Mouse (Mus musculus) T-cell, adult 2 months (primary cell): Measurements from ENCODE around the gene Ltbr.

ENCODE experiments used
- DNase-seq: peaks from one replicate; pipeline ENCODE4 v3.0.0; 2022; ENCODE audit warnings: low spot score

Ltbr gene

DNA sequence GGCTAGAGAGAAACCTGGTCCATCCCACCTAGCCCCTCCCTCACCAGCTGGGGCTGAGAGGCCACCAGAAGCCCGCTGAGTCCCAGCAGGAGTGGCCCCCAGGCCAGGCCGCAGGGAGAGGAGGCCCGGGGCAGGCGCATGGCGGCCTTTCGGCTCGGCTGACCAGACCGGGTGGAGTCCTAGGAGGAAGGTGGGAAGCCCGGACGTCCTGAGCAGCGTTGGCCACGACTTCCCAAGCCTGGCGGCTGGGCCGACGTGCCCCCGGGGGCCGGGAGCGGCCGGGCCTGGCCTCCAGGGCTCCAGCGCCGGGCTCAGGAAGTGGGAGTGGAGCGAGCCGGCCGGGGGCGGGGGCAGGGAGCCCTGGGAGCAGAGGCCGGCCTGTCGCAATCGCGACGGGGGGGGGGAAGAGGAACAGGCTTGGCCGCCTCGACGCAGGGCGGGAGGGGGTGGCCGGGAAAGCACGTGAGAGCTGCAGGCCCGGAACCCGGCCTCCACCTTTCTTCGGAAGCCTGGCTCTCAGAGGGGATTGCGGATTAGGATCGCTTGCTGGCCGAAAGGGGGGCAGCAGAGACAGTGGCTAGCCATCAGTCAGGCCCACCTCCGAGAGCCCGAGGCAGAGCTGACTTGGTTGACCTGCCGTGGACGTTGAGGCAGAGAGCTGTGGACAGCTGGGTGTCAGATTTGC is at the start of gene Ltbr:
Gene Ltbr (minus strand): TSS at position 340 of the 685 bp plus-strand sequence.
- DNase-seq, result peak; percentile 18

DNA sequence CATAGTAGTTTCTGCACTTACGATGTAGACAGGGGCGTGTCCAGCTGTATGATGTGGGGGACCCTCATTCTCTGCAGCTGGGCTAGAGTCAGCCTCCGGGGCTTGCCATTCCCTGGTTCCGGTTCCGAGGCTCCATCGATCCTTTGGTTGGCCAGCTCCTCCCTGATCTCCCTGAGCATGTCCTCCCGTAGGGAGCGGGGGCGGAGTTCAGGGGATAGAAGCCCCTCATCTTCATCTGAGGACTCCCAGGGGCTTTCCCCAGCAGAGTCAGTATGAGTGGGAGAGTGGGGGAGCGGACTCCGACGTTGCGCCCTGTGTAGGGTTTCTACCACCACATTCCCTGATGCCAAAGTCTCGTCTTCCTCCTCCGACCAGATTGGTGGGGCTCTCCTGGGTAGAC is 49.3 kb upstream of the Ltbr start:
- no peak for DNase-seq

DNA sequence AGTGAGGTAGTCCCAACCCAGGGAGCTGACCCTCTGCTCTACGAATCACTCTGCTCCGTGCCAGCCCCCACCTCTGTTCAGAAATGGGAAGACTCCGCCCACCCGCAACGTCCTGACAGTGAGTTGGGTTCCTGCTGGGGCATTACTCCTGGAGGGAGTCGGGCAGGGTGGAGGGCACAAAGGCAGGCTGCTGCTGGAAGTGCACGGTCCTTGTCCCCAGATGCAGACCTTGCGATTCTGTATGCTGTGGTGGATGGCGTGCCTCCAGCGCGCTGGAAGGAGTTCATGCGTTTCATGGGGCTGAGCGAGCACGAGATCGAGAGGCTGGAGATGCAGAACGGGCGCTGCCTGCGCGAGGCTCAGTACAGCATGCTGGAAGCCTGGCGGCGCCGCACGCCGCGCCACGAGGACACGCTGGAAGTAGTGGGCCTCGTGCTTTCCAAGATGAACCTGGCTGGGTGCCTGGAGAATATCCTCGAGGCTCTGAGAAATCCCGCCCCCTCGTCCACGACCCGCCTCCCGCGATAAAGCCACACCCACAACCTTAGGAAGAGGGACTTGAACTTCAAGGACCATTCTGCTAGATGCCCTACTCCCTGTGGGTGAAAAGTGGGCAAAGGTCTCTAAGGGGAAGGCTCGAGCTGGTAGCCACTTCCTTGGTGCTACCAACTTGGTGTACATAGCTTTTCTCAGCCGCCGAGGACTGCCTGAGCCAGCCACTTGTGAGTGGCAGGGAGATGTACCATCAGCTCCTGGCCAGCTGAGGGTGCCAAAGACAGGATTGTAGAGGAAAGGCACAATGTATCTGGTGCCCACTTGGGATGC is 48.0 kb upstream of the Ltbr start:
- DNase-seq, result no peak

DNA sequence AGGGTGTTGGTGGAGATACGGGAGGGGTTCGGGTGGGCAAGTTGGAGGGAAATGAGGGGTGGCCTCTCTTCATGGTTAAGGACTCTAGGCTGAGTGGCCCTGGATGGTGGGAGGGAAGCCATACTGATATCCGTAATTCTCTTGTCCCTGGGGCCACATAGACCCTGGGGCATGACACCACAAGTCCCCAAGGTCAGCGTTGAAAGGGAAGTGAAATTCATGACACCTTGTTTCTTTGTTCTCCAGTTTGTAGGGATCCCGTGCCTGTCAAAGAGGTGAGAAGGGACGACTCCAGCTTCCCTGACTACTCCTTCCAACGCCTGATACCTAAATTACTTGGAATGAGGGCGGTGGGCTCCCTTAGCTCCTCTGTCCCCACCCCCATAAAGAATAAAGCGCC is 47.2 kb upstream of the Ltbr start:
- no peak for DNase-seq

DNA sequence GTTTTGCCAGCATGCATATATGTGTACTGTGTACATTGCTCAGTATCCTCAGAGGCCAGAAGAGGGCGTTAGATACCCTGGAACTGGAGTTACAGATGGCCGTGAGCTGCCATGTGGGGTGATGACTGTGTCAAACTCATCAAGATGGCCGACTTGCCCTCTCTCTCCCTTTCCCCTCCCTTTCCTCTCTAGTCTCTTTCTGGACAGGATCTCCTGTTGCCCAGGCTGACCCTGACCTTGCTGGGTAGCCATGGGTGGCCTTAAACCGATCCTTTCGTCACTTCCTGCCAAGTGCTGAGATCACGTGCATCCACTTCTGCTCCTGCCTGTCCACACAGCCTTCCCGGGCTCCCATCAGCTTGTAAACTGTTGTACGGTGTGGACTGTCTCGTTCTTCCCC is 46.3 kb upstream of the Ltbr start:
- DNase-seq, result no peak

DNA sequence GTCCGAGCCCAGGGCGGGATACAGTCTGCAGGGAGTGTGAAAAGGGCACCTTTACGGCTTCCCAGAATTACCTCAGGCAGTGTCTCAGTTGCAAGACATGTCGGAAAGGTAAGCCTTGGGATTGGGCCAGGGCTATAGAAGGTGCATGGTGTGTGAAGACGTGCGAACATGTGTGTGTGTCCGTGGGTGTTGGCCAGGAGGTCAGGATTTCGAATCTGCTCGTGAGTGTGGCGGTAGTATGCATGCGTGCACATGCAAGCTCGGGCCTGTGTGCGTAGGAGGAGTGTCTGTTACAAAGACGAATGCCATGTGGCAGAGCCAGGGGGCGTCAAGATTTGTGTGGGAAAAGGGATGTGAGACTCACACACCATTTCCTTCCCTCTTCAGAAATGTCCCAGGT is 43.6 kb upstream of the Ltbr start:
- no peak for DNase-seq

DNA sequence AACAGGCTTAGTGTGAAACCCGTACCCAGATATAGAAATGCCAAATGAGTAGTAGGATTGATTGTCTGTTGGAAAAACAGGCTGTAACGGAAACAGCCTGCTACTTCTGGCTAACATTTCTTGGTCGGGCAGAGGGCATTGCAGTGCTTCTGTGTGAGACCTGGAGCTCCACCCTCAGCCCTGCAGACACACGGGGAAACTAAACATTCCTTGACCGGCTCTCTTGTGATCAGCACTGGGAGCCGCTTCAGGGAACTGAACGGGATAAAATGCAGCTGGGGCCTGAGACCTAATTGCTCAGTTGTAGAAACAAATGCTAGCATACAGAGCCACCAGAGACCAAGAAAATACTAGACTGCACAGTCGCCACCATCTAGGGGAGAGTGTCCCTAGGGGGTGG is 42.6 kb upstream of the Ltbr start:
- DNase-seq, result no peak

DNA sequence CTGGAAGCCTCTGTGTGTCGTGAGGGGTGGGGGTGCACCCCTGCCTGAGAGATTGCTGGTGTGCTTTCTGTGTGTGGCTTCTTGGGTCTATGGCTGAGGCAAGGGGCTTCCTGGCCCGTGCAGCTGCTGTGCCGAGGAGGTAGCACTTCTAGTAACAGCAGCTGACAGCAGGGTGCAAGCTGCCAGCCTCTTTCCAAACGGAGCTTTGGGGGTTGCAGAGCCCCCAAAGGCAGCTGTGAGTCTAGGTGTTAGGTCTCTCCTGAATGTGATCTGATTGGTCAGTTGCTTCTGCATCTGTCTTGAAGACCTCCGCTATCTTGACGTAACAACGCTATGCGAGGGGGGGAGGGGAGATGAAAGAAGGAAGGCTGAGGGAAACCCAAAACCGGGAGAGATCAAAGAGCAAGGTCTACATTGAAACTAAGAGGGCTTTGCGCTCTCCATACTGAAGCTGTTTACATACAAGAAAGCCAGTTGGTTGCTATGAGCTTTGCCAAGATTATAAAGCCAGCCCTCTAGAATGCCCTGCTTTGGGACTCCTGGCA is 41.6 kb upstream of the Ltbr start:
- DNase-seq, result peak; percentile 60

DNA sequence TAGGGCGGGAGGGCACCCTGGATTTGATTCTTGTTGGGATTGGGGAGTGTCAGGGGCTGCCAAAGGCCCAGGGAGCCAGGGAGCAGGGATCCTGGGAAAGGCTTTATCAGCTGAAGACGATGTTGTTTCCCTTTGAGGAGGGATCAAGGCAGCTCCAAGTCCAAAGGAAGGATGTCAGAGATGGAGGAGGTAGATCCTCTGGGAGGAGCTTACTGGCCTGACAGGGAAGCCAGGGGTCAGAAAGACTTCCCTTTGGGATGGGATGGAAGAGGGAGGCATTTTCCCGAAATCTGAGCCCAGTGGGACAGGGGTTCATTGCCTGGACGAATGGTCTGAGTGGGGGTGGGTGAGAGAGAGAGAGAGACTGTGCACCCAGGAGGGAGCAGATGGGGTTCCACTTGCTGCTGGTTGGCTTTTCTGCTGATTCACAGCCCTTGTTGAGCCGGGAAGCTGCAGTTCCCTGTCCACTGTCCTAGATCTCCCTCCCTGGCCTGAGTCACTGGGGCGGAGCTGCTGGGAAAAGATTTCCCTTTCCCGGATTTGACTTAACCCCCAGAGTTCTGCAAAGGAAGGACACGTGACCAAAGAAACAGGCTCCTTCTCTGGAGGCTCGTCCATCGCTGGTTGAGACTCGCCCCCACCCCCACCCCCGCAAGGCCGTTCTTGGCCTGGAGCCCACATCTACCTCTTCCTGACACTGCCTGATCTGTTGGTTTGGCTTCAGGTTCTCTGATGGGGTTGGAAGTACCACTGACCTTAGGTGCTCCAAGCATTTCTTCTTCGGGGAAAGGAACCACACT is 40.9 kb upstream of the Ltbr start:
- DNase-seq, result no peak

DNA sequence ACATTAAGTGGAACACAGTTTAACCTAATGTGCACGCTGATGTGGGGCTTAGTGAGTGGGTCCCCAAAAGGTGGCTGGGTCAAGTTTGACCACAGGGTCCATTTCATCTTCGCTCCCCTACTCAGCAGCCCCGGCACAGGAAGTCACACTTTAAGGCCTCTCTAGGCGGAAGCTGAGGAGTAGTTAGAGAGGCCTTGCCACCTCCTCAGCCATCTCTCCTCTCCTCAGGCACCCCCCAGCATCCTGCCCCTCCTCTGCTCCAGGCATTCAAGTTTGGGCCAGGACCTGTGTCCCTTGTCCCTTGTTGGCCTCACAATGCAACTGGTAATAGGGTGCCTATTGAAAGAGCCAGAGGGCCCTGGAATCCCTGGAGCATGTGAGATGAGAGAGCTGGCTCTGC is 40.0 kb upstream of the Ltbr start:
- peak; percentile 64 for DNase-seq

DNA sequence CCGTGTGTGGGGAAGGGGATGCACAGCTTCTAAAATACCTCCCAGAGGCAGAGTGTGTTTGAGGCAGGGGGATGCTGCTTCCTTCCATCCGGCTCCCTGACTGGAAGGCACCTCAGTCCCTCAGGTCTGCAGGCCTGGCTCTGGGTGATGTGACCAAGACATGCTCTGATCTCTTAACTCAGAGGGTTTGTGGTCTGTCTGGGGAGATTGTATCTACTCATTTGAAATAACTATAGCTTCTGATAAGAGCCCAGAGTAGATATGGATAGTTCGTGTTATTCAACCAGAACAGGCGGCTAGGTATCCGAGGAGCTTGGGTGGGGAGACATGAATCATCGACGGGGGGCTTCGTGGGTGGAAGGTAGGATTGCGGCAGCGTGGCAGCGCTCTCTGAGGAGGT is 39.5 kb upstream of the Ltbr start:
- peak; percentile 38 for DNase-seq

DNA sequence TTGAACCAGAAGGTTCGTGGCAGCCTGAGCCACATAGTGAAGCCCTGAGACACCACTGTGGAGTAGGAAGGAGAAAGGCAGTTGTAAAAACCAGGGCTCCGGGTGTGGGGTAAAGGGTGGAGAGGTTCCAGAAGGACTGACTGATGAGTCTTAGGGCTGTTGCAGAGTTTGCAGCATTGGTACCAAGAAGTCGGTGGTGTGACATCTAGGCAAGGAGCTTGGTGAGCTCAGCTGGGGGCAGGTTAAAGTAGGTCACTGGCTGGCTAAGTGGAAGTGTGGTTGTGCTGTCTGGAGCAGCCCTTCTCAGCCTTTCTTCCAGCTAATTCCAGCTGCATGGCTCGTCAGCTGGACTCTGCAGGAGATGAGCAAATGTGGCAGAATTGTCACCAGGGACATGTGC is 39.1 kb upstream of the Ltbr start:
- no peak for DNase-seq

DNA sequence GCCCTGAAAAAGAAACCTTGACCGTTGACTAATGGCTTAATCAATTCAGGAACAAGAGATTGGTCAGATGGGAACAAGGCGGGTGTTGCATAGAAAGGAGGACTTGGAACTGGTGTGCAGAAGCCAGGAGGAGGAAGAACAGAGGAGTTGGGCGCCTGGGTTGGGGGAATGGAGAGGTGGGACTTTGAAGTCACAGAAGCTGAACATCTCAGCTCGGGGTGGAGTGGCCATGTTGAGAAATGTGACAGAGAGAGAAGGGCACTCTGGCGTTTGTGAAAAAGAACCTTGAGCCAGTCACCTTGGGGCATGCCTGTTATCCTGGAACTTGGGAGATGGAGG is 38.3 kb upstream of the Ltbr start:
- DNase-seq, result no peak

DNA sequence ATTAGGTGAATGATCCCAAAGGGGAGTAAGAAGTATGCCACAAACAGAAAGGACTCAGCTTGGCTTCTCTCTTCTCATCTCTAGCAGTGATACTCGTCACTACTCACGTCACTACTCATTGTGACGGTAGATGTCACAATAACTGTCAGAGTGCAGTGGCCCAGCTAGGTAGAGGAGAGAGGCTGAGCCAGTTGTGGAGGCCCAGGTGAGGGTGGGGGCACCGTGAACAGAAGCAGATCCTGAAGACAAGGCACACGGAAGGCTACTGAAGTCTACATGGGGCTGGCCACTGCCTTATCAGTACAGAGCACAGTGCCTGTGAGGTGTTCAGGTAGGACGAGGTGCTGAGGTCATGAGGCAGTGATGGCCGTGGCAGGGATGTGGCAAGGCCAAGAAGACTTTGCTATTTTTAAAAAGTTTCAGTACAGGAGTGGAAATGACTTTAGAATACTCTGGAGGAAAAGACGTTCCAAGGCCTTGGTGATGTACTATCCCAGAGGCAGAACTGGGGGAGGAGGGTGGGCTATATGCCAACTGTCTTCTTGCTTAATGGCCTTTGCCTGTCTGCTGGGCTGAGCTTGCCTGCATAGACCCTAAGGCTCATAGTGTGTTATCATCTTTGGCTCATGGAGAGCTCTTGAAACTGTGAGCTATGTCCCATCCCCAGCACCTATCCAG is 37.8 kb upstream of the Ltbr start:
- DNase-seq, result peak; percentile 86

DNA sequence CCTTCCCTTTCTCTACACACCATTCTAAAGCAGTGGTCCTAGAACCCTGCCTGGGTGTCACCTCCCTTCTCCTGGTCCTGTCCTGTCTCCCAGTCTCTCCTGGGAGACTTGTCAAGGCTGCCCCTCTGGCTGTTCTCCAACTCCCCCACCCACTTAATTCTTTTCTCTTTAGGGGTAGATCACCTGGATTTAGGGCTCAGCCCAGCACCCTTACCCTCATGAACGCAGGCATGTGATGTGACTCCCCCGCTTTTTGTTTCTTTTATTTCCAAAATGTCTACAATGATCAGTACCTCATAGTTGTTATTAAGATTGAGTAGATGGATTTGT is 37.3 kb upstream of the Ltbr start:
- no peak for DNase-seq

DNA sequence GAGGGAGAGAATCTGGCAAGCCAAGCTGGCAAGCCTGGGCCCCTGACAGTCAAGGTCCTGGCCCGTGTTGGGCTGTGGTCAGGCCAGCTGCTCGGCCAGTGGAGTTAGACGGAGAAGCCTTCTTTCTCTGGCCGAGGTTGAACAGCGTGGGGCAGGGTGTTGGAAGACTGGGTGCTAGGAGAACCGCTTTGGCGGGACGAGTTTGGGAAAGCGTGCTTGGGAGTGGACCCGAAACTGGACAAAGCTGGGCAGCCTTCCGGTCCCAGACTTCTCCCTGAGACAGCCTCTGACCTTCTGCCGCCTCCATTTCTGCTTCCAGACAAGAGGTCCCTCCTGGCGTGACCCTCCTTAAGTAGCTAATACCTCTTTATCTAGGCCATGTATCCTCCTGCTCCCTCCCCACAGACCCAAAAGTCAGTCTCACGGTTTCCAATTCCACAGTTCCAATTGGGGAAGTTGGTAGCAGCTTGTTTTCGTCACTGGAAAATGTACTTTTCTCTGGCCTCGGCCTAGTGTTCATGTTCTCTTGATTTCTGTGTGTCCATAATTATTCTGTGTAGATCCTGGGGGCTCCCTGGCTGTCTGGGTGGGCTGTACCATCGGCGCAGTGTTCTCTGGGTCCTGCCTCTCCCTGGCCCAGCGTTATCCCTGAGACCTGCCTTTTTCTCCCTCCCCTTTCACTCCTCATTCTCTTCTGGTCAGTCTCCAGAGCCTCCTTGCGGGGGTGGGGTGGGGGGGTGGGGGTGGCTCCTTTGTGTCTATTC is 36.7 kb upstream of the Ltbr start:
- no peak for DNase-seq

DNA sequence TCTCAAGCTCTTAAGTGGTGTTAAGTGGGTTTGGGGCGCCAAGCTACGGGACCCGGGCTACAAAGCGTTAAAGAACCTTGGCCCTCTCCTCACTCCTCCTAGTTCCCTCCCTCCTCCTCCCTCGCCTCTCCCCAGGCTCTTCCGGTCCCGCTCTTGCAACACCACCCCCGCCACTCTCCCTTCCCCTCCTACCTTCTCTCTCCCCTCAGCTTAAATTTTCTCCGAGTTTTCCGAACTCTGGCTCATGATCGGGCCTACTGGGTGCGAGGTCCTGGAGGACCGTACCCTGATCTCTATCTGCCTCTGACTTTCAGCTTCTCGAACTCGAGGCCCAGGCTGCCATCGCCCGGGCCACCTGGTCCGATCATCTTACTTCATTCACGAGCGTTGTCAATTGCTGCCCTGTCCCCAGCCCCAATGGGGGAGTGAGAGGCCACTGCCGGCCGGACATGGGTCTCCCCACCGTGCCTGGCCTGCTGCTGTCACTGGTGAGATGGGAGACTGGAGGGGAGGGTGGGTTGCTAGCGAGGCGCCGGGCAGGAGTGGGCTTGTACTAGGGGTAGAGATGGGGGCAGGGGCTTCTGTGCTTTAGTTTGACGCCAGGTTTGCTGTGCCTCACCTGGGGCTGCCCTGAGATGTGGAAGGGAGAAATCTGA is 36.0 kb upstream of the Ltbr start:
- DNase-seq, result peak; percentile 70

DNA sequence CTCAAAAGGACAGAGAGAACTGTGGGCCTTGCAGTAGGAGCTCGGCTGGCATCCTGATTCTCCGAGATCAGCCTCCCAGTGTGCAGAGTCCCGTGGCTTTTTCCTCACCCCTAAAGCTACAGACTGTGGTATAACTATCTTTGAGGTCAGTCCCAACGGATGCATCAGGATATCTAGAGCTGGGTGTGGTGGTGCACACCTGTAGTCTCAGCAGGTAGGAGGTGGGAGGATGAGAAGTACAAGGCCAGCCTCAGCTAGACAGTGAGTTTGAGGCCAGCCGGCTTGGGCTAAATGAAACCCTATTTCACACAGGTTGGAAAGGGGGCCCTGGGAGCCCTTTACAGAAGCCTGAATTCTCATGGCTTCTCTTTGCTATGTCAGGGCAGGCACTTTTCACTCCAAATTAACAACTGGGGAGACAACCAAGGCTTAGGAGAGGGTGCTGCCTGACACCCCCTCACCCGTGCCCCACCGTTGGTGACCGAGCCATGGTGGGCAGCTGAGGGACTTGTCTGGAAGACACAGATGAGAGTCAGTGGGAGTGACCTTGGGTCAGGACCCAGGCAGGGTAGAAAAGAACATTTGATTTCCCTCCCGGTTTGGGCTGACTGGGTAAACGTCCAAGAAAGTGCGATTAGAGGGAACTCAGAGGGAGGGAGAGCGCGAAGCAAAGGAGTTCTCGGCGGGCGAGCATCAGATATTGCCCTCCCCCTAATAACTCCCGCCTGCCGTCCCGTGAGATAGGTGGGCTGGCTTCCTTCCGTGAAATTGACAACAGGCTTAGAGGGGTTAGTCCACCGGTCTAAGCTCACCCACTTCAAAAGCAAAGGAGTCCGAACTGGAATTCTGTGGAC is 35.3 kb upstream of the Ltbr start, which contains the start of gene Tnfrsf1a:
Gene Tnfrsf1a (plus strand): TSS at position 642 of the 854 bp plus-strand sequence.
- DNase-seq, result no peak

DNA sequence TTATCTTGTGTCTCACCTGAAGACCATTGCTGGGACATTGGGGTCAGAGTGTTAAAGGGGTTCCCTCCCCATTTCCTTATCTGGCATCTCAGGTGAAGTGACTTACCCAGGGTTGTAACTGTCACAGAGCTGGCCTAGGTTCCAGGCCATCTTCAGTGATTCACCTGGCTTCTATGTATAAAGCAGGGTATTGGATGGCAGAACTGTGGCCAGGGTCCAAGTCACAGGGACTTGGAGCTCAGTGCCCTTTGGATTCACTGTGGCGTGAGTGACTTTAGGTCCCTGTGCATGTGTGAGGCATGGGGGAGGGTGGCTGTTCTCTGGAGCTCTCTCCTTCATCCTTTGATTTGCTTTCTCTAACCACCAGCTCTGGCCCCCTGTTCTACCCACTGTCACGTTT is 32.3 kb upstream of the Ltbr start:
- no peak for DNase-seq

DNA sequence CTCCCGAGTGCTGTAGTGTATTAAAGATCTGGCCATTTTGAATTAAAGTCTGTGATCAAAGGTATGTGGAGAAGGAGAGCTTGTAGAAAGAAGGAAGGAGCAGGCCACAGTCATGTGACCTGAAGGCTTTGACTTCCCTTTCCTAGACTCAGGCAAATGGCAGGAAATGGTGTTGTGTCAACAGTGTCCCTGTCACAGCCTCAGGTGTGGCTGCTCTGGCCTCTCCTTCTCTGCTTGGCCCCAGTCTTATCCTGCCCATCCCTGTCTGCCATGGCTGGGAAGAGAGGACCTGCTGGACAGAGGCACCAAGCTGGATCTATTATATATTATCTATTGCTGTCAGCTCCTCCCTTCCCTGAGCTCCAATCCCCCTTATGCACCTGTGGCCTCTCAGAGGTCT is 31.9 kb upstream of the Ltbr start:
- no peak for DNase-seq
